Mouse (Mus musculus) adrenal gland (tissue): ENCODE measurements at regions not wholly inside any gene's neighbourhood (a gene's known extent, or its start where the extent isn't known, plus 50 kb on each side); places are given as distances from the start of the nearest gene placed in this dataset.

Experiments
- intact Hi-C: fragments of 180-260 bp; cut with DNase I; formaldehyde crosslinking; loops from one replicate; pipeline ENCODE4 v1.15.1; 2025

- intact Hi-C loops: no loop called here
Observed at GRCm38 (mm10) chr9:87784872-87785271, 53.8 kb upstream of the Tbx18 start.

- intact Hi-C loops: no loop called here
Observed at GRCm38 (mm10) chr9:87811746-87812145, 80.7 kb upstream of the Tbx18 start.

GRCm38 (mm10) chr9:87822276-87822675 lies 91.2 kb upstream of the Tbx18 start:
- intact Hi-C loops: no loop called here

- intact Hi-C loops: no loop called here
Observed at GRCm38 (mm10) chr9:87824691-87825230, 93.7 kb upstream of the Tbx18 start.

GRCm38 (mm10) chr9:87843898-87844297 lies 112.8 kb upstream of the Tbx18 start:
- intact Hi-C loops: no loop called here

- intact Hi-C loops: no loop called here
Observed at GRCm38 (mm10) chr9:87844453-87844852, 113.4 kb upstream of the Tbx18 start.

GRCm38 (mm10) chr9:87848882-87849281 lies 117.8 kb upstream of the Tbx18 start:
- intact Hi-C loops: no loop called here

- intact Hi-C loops: no loop called here
Observed at GRCm38 (mm10) chr9:87850133-87850532, 119.1 kb upstream of the Tbx18 start.

- intact Hi-C loops: no loop called here
Observed at GRCm38 (mm10) chr9:87861588-87861987, 130.5 kb upstream of the Tbx18 start.

- intact Hi-C loops: no loop called here
Observed at GRCm38 (mm10) chr9:87865236-87865635, 134.2 kb upstream of the Tbx18 start.

GRCm38 (mm10) chr9:87872384-87872905 lies 141.4 kb upstream of the Tbx18 start:
- intact Hi-C loops: no loop called here

GRCm38 (mm10) chr9:87882587-87882986 lies 151.5 kb upstream of the Tbx18 start:
- intact Hi-C loops: no loop called here

GRCm38 (mm10) chr9:87883069-87883468 lies 152.0 kb upstream of the Tbx18 start:
- intact Hi-C loops: no loop called here

GRCm38 (mm10) chr9:87894051-87894450 lies 163.0 kb upstream of the Tbx18 start:
- intact Hi-C loops: no loop called here

- intact Hi-C loops: no loop called here
Observed at GRCm38 (mm10) chr9:87894596-87894995, 163.5 kb upstream of the Tbx18 start.

- intact Hi-C loops: no loop called here
Observed at GRCm38 (mm10) chr9:87895526-87895925, 164.5 kb upstream of the Tbx18 start.

- intact Hi-C loops: no loop called here
Observed at GRCm38 (mm10) chr9:87897336-87897735, 166.3 kb upstream of the Tbx18 start.

- intact Hi-C loops: no loop called here
Observed at GRCm38 (mm10) chr9:87899368-87899767, 168.3 kb upstream of the Tbx18 start.

GRCm38 (mm10) chr9:87899800-87900199 lies 168.7 kb upstream of the Tbx18 start:
- intact Hi-C loops: no loop called here

GRCm38 (mm10) chr9:87921291-87921690 lies 190.2 kb upstream of the Tbx18 start:
- intact Hi-C loops: no loop called here

- intact Hi-C loops: no loop called here
Observed at GRCm38 (mm10) chr9:87925151-87925550, 194.1 kb upstream of the Tbx18 start.

GRCm38 (mm10) chr9:87933230-87933629 lies 202.2 kb upstream of the Tbx18 start:
- intact Hi-C loops: no loop called here

- intact Hi-C loops: no loop called here
Observed at GRCm38 (mm10) chr9:87952426-87952825, 221.4 kb upstream of the Tbx18 start.

GRCm38 (mm10) chr9:87954941-87955340 lies 223.9 kb upstream of the Tbx18 start:
- intact Hi-C loops: no loop called here
